Mouse (Mus musculus) lung, embryonic 16.5 days (tissue): Measurements from ENCODE around the gene Cd5. TPM values are rescaled to one million over a fixed set of nuclear protein-coding genes. Genes with fewer than 3 reads are reported as not detected.

Source experiments
- ATAC-seq: fragments of 200-750 bp; cut with Nextera tagmentation; 2 replicates; pipeline ENCODE4 v1.8.0; 2017; ENCODE audit warnings: low read depth, mild to moderate bottlenecking, moderate library complexity
- H3K27ac ChIP-seq: fragments of 300-500 bp; sonication (generic); 2 replicates; pipeline ENCODE4 v1.5.1; 2014; ENCODE audit warnings: mild to moderate bottlenecking, control low read depth, low read length
- H3K27me3 ChIP-seq: fragments of 300-500 bp; sonication (generic); 2 replicates; pipeline ENCODE4 v1.6.1; 2014; ENCODE audit warnings: low read depth, low read length, mixed read lengths; ENCODE audit not compliant: control insufficient read depth, insufficient read depth
- H3K36me3 ChIP-seq: fragments of 300-500 bp; sonication (generic); 2 replicates; pipeline ENCODE4 v1.6.1; 2014; ENCODE audit warnings: low read length; ENCODE audit not compliant: control insufficient read depth, insufficient read depth
- H3K4me1 ChIP-seq: fragments of 300-500 bp; sonication (generic); replicated peaks from 2 replicates; pipeline ENCODE4 v1.6.1; 2014; ENCODE audit warnings: low read length, mixed read lengths; ENCODE audit not compliant: control insufficient read depth, insufficient read depth
- H3K4me2 ChIP-seq: fragments of 300-500 bp; sonication (generic); 2 replicates; pipeline ENCODE4 v1.6.1; 2014; ENCODE audit warnings: low read depth, low read length, control low read depth
- H3K4me3 ChIP-seq: fragments of 300-500 bp; sonication (generic); 2 replicates; pipeline ENCODE4 v1.5.1; 2014; ENCODE audit warnings: mild to moderate bottlenecking, low read length, control low read depth
- H3K9ac ChIP-seq: fragments of 300-500 bp; sonication (generic); 2 replicates; pipeline ENCODE4 v1.6.1; 2014; ENCODE audit warnings: low read length, control low read depth
- H3K9me3 ChIP-seq: fragments of 300-500 bp; sonication (generic); 2 replicates; pipeline ENCODE4 v1.6.1; 2016; ENCODE audit warnings: low read length; ENCODE audit not compliant: control insufficient read depth
- WGBS: fragments of 180-500 bp; shearing (Covaris S2); extraction: QIAGEN DNeasy Blood & Tissue Kit; methylation state at CpG from one replicate; pipeline ENCODE4 v1.1.7; 2014; 5-methylcytosine and 5-hydroxymethylcytosine counted together
- polyA plus RNA-seq: library from polyadenylated mRNA; unstranded; fragments of >200 nt; fragmentation: Nextera tagmentation; extraction: Ambion mirVana; gene quantifications from 2 replicates; pipeline ENCODE4 v1.2.1, GENCODE M21; 2015

Gene Cd5
- polyA plus RNA-seq, 1 experiment from 2014 or later: 0.87 TPM

DNA sequence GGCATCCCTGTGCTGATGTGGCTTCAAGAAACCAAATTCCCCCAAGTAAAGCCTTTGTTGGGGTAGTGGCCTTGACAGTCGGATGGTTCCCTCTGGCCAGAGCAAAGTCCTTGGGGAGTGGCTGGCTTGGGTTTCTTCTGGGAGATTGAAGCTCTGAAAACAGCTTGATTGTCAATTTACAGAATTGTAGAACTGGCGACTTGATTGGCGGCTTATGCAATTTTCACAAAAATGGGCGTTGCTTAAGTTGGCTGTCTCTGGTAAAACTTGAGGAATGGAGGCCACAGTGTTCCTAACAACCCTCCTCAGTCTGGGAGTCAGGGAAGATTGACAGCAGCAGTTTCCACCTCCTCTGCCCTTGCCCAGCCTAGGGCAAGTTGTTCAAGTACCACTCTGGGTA lies 46.4 kb downstream of the Cd5 start:
- Histone ChIP-seq H3K4me1 (peaks cover 35% of the 10 kb centered on the region), H3K27me3 (no peaks in the 10 kb centered on the region), H3K27ac (no peak overlapping the region), H3K4me3 (no peak overlapping the region), H3K9me3 (no peaks in the 10 kb centered on the region), H3K4me2 (no peak overlapping the region), H3K36me3 (no peaks in the 10 kb centered on the region), H3K9ac (no peak overlapping the region)
- ATAC-seq: no peak
- 89% methylated on average over 4 of the region's 4 CpGs for WGBS

DNA sequence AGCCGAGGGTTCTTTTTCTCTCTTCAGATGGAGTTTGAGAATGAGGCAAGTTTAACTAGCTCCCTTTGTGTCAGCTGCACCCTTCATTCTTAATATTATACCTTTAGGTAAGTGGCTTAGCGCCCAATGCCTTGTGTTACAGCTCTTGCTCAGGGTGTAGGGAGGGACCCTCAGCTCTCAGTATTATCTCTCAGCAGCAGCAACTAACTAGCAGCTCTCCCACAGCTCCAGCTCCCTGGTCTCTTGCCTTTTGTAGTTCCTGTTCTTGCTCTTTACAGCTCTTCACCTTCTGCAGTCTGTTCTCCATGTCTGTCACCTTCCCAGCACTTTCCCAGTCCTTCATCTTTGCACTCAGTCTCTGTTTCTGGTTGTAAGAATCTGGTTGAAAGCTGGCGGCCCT lies 47.1 kb downstream of the Cd5 start:
- H3K36me3 ChIP-seq: no peaks in the 10 kb centered on the region
- H3K4me2 ChIP-seq: no peak overlapping the region
- H3K27me3 ChIP-seq: no peaks in the 10 kb centered on the region
- H3K27ac ChIP-seq: no peak overlapping the region
- H3K4me1 ChIP-seq: peaks cover 31% of the 10 kb centered on the region
- 68% methylated on average over 3 of the region's 3 CpGs for WGBS
- H3K9me3 ChIP-seq: no peaks in the 10 kb centered on the region
- H3K4me3 ChIP-seq: no peak overlapping the region
- ATAC-seq: no peak
- H3K9ac ChIP-seq: no peak overlapping the region

- 90% methylated on average over 4 of the region's 4 CpGs for whole genome bisulfite sequencing
- no peak overlapping the region for H3K27ac ChIP-seq
- no peak overlapping the region for H3K9ac ChIP-seq
- H3K36me3 ChIP-seq: no peaks in the 10 kb centered on the region
- ATAC-seq: no peak
- H3K27me3 ChIP-seq: no peaks in the 10 kb centered on the region
- H3K9me3 ChIP-seq: no peaks in the 10 kb centered on the region
- H3K4me1 ChIP-seq: peaks cover 29% of the 10 kb centered on the region
- no peak overlapping the region for H3K4me2 ChIP-seq
- no peak overlapping the region for H3K4me3 ChIP-seq
These were observed 47.7 kb downstream of the Cd5 start for GRCm38 (mm10) chr19:10691121-10691520.

DNA sequence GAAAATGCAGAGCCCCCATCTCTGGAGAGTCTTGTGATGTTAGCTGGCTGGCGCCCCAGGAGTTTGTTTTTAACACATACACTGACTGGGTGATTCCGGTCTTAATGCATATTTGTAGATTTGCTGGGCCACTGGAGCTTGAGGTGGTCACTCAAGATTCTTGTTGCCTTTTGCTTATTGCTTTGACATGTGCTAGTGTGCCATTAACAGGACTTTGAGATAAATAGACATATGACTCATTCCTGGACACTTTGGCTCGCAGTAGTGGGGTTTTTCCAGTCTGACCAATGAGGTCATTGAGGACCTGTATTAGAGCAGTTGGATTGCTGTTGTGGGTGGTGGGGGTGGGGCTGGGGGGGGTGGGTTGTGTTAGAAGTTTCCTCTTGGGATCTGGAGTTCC lies 48.5 kb downstream of the Cd5 start:
- WGBS: 37% methylated on average over 3 of the region's 3 CpGs
- Histone ChIP-seq H3K9me3 (no peaks in the 10 kb centered on the region), H3K4me2 (peak overlapping the region; percentile 63), H3K4me1 (peaks cover 23% of the 10 kb centered on the region), H3K27ac (peak overlapping the region; percentile 97; the same call in 1 of the 2 replicates), H3K27me3 (no peaks in the 10 kb centered on the region), H3K4me3 (peak overlapping the region; percentile 81), H3K9ac (peak overlapping the region; percentile 88; the same call in 1 of the 2 replicates), H3K36me3 (no peaks in the 10 kb centered on the region)
- no peak for ATAC-seq

DNA sequence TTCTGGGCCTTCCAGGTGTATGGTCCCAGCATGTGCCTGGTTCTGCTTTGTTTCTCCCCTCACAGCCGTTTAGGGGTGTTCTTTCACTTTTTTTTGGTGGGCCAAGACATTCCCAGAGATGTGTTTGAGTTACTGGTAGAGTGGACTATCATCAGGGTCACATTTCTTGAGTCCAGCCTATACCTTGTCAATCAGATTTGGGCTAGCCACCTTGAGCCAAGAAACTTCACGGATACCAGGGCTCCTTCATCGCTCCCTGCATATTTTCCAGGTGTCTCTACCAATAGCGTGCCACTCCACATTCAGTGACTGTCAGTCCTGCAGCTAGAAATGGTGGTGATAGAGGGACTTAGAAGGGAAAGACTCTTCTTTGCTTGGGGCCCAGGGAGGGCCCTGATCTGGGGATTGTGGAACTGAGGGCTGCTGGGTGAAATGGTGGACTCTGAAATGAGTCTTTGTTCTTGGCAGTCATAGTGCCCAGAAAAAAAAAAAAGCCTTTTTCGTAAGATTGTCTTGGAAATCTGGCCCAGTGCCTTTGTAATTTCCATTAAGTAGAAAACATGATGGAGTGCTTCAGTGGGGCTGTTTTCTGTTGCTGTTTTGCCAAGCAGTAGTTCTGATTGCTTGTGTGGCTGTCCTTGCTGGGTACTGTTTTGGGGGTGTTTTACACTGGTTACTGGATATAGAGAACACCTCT lies 49.2 kb downstream of the Cd5 start:
- Histone ChIP-seq H3K9me3 (no peaks in the 10 kb centered on the region), H3K27me3 (no peaks in the 10 kb centered on the region), H3K36me3 (no peaks in the 10 kb centered on the region), H3K27ac (peak overlapping the region; percentile 97), H3K4me3 (peak overlapping the region; percentile 81), H3K9ac (peak overlapping the region; percentile 88), H3K4me1 (peaks cover 21% of the 10 kb centered on the region), H3K4me2 (peak overlapping the region; percentile 63)
- no peak for ATAC-seq
- 27% methylated on average over 5 of the region's 5 CpGs for WGBS

DNA sequence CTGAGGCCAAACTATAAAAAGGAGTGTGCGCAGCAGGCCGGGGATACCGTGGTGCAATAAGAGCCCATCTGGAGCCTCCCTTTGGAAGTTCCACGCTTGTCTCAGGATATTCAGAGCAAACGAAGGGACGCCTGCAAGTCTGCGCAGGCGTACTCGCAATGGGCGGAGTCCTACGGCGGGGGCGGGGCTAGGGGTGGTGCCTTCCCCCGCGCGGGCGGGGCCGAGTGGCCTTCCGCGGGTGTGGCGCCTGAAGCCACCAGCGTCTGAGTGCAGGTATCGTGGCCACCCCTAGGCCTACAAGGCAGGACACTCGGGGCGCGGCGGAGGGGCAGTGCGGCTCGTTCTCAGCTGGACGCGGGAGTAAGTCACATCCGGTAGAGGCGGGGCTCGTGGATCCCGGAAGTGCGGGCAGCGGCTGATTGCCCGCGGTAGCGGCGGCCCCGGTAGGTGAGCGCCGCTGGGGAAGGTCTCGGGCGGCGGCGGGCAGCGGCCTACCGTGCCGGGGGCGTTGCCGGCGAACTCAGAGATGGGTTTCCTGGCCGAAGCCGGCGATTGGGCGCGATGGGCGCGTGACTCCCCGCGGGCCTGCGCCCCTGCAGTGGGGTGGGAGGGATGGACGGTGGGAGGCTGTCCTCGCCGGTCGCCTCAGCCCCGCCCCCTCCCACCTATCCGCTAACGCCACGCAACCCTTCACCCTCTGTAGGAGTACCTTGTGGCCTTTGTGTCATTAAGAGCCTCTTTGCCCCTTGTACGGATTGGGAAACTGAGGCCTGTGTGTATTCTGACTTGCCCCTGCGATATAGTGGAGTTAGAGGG lies 50.1 kb downstream of the Cd5 start, which contains the start of gene Vps37c:
TSS of gene Vps37c (plus strand) at position 199 of the 816 bp plus-strand sequence.
- peak within 1 kb of the TSS; percentile 69 for H3K4me2 ChIP-seq
- peaks cover 19% of the 10 kb centered on the region for H3K4me1 ChIP-seq
- no peaks in the 10 kb centered on the region for H3K36me3 ChIP-seq
- WGBS: under 1% methylated on average over 69 of the region's 74 CpGs
- H3K27me3 ChIP-seq: no peaks in the 10 kb centered on the region
- peak within 1 kb of the TSS; percentile 88 for H3K9ac ChIP-seq
- peak; percentile 93 for ATAC-seq
- H3K9me3 ChIP-seq: no peaks in the 10 kb centered on the region
- peak within 1 kb of the TSS; percentile 97 for H3K27ac ChIP-seq
- H3K4me3 ChIP-seq: peak within 1 kb of the TSS; percentile 81

- 59% methylated on average over 2 of the region's 2 CpGs for WGBS
- Histone ChIP-seq H3K9ac (no peak overlapping the region), H3K36me3 (no peaks in the 10 kb centered on the region), H3K4me1 (peaks cover 17% of the 10 kb centered on the region), H3K4me2 (no peak overlapping the region), H3K27ac (no peak overlapping the region), H3K4me3 (no peak overlapping the region), H3K9me3 (no peaks in the 10 kb centered on the region), H3K27me3 (no peaks in the 10 kb centered on the region)
- ATAC-seq: no peak
These were observed 53.1 kb downstream of the Cd5 start for GRCm38 (mm10) chr19:10685727-10686126.

GRCm38 (mm10) chr19:10685081-10685480 lies 53.7 kb downstream of the Cd5 start:
- Histone ChIP-seq H3K9me3 (no peaks in the 10 kb centered on the region), H3K27me3 (no peaks in the 10 kb centered on the region), H3K4me1 (peaks cover 12% of the 10 kb centered on the region), H3K36me3 (no peaks in the 10 kb centered on the region), H3K4me2 (no peak overlapping the region), H3K9ac (no peak overlapping the region), H3K4me3 (no peak overlapping the region), H3K27ac (no peak overlapping the region)
- 88% methylated on average over 9 of the region's 9 CpGs for WGBS
- ATAC-seq: no peak

DNA sequence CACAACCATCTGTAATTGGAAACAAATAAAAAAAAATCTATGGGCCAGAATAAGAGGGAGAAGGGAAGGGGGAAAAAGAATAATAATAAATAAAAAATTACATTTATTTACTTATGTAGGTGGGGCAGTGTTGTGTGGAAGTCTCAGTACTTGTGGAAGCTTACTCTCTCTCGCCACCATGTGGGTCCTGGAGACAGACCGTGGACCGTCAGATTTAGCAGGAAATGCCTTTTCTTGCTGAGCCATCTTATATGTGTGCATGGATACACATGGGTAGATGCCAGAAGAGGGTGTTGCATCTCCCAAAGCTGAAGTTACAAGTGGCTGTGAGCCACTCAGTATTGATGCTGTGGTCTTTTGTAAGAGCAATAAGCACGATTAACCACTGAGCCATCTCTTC lies 57.2 kb downstream of the Cd5 start:
- H3K36me3 ChIP-seq: no peaks in the 10 kb centered on the region
- no peak overlapping the region for H3K4me2 ChIP-seq
- no peak overlapping the region for H3K4me3 ChIP-seq
- H3K4me1 ChIP-seq: peaks cover 4% of the 10 kb centered on the region; the same call in 1 of the 2 replicates
- H3K27ac ChIP-seq: no peak overlapping the region
- no peaks in the 10 kb centered on the region for H3K27me3 ChIP-seq
- no peaks in the 10 kb centered on the region for H3K9me3 ChIP-seq
- 47% methylated on average over 4 of the region's 4 CpGs for WGBS
- no peak overlapping the region for H3K9ac ChIP-seq
- no peak for ATAC-seq
